Mouse (Mus musculus): ENCODE measurements around the gene Ugt1a7c.
A peak's percentile ranks its signal among the peaks of the same experiment; 100 is the strongest.

Ugt1a7c gene

DNA sequence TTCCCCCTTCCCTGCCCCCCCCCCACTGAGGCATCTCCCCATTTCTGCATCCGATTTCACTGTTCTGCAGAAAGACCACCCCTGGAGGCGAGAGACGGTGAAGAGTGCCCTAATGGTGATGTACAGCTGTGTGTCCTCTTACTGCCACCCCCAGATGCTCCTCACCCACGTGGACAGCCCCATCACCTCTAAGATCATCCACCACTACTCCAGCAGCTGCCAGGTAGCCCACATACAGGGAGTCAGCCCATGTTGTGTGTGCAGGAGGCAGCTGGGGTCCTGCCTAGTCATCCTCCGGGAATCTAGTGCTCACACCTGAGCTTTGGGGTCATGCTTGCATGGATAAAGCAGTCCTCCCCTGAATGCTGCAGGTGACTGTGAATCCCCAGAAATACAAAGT lies 149.0 kb downstream of the Ugt1a7c start:
- peak in 1 of 2 experiments; percentile 19 for DNase-seq

- DNase-seq = no peak
Measured at GRCm38 (mm10) chr1:88245881-88246280, 151.0 kb downstream of the Ugt1a7c start.

- no peak for DNase-seq
Measured at GRCm38 (mm10) chr1:88246386-88246785, 151.5 kb downstream of the Ugt1a7c start.

DNA sequence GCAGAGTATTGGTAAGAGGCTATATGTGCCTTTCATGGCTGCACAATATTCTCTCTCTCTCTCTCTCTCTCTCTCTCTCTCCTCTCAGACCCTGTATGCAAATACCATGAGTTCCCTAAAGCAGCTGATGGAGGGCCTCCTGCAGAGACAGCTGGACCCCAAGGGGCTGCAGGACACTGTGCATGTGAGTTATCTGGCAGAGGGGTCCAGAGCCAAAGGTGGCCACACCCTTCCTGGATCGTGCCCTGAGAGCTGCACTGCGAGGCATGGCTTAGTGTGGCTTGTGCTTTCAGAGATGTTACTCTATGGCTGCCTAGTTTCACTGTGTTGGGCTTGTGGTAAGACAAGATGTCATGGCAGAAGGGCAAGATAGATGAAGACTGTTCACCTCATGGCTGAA lies 152.8 kb downstream of the Ugt1a7c start:
- DNase-seq = no peak

DNA sequence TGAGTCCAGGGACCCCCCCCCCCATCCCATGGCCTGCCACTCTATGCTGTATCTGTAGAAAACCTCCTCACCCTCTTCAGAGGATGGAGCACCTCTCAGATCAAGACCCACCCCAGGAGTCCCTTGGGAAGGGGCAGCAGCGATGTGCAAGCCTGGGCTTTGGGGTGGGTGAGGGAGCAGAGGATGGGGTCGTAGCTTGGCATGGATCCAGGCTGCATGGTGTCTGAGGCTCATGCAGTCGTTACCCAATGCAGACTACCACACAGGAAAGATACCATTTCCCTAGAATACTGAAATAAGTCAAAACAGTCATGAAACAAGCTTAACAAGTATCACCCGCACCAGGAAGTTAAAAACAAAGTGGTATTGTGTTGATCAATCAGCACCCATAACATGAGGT lies 153.8 kb downstream of the Ugt1a7c start:
- no peak for DNase-seq

- DNase-seq = no peak
Measured at GRCm38 (mm10) chr1:88249596-88249995, 154.7 kb downstream of the Ugt1a7c start.

DNA sequence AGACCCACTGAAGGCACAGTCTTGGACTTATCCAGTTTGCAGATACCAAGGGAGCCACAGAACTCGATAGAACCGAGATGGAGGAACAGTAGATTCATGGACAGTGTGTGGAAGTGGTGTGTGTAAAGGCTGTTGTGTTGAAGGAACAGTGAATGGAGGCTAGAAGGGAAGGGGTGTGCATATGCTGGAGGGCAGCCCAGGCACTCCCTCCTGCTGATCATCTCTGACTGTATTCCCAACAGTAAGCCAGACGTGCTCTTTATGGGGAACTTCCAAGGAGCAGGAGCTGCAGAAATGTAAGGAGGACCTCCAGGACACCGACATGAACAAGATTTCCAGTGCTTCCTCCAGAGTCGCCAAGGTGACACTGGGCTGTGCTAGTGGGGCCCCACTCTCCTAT lies 155.2 kb downstream of the Ugt1a7c start:
- DNase-seq = no peak

DNA sequence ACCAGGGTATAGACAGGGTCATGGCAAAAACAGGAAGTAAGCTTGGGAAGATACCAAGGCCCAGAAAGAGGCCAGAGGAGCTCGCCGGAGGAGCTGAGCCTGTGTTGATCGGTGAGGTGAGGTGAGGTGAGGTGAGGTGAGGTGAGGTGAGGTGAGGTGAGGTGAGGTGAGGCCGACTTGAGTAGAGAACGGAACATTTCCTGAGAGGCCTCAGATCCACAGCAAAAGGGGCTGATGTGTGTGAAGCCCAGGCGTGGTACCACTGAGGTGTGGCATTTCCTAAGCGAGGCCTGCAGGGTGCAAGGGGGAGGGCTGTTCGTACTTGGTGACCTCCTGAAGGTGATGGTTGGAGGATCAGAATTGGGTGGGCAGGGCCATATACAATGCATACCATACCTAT lies 158.2 kb downstream of the Ugt1a7c start:
- no peak for DNase-seq

- DNase-seq = no peak
Measured at GRCm38 (mm10) chr1:88253540-88253939, 158.7 kb downstream of the Ugt1a7c start.

- DNase-seq = no peak
Measured at GRCm38 (mm10) chr1:88254793-88255465, 160.1 kb downstream of the Ugt1a7c start.

- no peak for DNase-seq
Measured at GRCm38 (mm10) chr1:88255466-88255857, 160.6 kb downstream of the Ugt1a7c start.

- DNase-seq = no peak
Measured at GRCm38 (mm10) chr1:88255989-88256754, 161.3 kb downstream of the Ugt1a7c start.

DNA sequence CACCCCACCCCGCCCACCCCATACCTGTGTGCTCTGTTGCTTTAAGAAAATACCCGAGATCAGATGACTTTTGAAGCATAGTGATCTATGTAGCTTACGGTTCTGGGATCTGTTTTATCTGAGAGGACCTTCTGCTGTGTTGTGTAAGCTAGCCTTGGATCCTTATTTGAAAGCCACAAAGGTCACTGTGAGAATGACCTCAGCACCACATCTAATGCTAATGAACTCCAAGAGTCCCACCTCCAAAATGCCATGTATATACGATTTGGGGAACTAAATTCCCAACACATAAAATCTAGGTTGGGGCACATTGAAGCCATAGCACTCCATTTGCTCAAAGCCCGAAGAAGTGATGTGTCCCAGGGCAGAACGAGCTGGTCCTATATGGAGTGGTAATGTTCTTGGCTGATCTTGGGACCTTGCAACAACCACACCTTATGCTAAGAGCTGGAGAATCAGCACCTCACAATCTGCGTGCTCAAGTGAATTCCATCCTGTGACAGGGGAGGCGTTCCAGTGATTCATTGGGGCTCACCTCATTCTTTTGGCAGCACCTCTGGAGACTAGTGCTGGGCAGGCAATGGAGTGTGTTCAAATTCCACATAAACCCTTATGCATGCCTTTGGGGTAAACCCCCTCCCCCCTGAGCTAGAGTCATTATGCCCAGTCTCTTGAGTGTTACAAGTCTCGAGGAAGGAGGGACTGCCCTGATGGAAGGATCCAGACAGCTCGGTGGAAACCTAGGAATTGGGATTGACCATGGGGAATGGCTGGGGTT lies 162.2 kb downstream of the Ugt1a7c start:
- no peak for DNase-seq

- DNase-seq = no peak
Measured at GRCm38 (mm10) chr1:88257681-88258080, 162.8 kb downstream of the Ugt1a7c start.

- no peak for DNase-seq
Measured at GRCm38 (mm10) chr1:88258361-88258760, 163.5 kb downstream of the Ugt1a7c start.

- no peak for DNase-seq
Measured at GRCm38 (mm10) chr1:88258881-88259642, 164.2 kb downstream of the Ugt1a7c start.

DNA sequence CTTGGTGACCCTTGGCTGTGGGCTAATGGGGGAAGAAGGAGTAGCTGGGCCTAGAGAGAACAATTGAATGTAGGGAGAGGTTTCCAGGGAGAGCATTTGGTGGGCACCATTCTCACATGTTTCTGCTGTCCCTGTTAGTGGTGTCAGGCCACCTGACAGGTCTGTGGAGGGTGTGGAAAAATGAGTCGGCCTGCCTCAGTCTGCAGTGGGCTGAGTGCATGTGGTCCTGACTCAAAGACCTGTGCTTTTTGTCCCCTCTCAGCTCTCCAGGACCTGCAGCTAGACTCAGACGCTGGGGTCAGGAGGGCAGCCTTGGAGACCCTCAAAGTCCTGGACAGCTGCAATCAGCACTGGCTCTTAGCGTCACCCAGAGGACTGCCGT lies 164.8 kb downstream of the Ugt1a7c start:
- no peak for DNase-seq

DNA sequence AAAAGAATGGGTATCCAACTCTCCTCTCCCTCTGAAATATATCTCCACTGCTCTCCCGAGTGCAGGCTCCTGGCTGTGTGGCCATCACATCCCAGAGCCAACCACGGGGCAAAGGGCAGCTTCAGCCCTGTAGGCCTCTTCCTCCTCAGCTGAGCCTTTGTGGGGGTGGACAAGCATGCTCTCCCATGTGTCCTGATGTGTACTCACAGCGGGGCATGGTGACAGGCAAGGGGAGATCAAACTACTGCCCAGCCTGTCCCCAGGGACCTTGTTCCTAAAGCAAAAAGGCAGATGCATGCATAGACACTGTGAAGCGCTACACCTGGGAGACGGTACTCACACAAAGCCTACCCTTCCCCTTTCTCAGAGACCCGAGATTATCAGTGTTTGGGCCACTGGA lies 165.3 kb downstream of the Ugt1a7c start:
- no peak for DNase-seq

DNA sequence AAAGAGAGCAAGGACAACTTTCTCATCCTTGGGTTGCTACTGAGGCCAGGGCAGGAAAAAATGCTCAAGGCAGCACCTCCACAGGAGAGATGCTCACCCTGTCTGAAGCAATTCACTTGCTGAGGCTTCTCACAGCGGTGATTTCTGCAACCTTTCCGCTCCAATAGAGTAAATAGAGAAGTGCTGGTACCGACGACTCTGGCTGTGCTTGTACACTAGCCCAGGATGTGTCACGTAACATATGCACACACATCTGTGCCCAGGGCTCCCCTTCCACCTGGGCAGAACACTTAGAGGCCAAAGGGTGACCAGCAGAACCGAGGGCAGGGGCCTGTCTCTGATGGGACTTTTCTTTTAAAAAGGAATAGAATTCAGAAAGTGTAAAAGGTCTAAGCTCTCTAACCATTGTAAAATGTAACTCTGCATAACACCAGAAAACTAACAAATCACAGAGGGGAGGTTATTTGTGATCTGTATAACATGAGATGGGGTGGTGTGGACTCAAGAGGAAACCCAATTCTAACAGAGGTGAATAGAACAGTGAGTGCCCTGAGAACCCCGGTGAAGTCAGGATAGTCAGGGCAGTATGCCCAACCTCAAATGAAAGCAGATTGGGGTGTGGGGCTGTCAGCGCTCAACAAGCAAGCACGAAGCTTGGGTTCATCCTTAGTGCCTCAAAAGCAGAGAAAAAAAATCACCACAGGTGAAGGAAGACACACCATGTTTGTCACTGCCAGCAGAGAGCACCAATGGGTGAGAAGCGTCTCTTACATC lies 165.9 kb downstream of the Ugt1a7c start:
- no peak for DNase-seq

GRCm38 (mm10) chr1:88261706-88262105 lies 166.8 kb downstream of the Ugt1a7c start:
- no peak for DNase-seq

DNA sequence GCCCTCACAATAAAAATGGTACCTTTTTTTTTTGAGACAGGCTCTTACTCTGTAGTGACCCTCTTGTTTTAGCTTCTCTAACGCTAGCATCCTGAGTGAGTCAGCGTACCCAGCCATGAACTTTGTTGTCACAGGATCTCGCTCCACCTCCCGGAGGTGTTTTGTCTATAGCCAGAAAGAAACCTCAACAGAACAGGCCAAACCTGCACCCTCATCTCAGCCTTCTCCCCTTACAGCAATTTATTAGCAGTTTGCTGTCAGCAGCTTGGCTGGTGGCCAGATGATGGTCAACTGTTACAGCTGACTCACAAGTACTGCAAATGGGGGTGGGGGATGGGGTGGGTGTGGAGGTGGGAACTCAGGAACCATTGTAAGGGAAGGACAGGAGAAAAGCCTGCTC lies 167.4 kb downstream of the Ugt1a7c start:
- no peak for DNase-seq

GRCm38 (mm10) chr1:88262961-88263360 lies 168.1 kb downstream of the Ugt1a7c start:
- no peak for DNase-seq

Measured in thymus, postnatal 36 days (tissue).